Mouse (Mus musculus) intestine, embryonic 15.5 days (tissue): ENCODE data around the gene Kbtbd12. TPM values are rescaled to one million over a fixed set of nuclear protein-coding genes. Genes with fewer than 3 reads are reported as not detected.

Experiments
- ATAC-seq: fragments of 200-750 bp; cut with Nextera tagmentation; 2 replicates; pipeline ENCODE4 v1.8.0; 2017; ENCODE audit warnings: moderate TSS enrichment, moderate library complexity
- H3K27ac ChIP-seq: fragments of 300-500 bp; sonication (generic); 2 replicates; pipeline ENCODE4 v1.5.1; 2015; ENCODE audit warnings: mild to moderate bottlenecking, inconsistent platforms
- H3K27me3 ChIP-seq: fragments of 300-500 bp; sonication (generic); replicated peaks from 2 replicates; pipeline ENCODE4 v1.6.1; 2015; ENCODE audit warnings: inconsistent platforms
- H3K36me3 ChIP-seq: fragments of 300-500 bp; sonication (generic); 2 replicates; pipeline ENCODE4 v1.6.1; 2015; ENCODE audit warnings: inconsistent platforms
- H3K4me1 ChIP-seq: fragments of 300-500 bp; sonication (generic); replicated peaks from 2 replicates; pipeline ENCODE4 v1.6.1; 2015; ENCODE audit warnings: inconsistent platforms
- H3K4me2 ChIP-seq: fragments of 300-500 bp; sonication (generic); replicated peaks from 2 replicates; pipeline ENCODE4 v1.6.1; 2015; ENCODE audit warnings: mild to moderate bottlenecking, inconsistent platforms
- H3K4me3 ChIP-seq: fragments of 300-500 bp; sonication (generic); replicated peaks from 2 replicates; pipeline ENCODE4 v1.5.1; 2015; ENCODE audit warnings: inconsistent platforms
- H3K9ac ChIP-seq: fragments of 300-500 bp; sonication (generic); 2 replicates; pipeline ENCODE4 v1.6.1; 2015; ENCODE audit warnings: inconsistent platforms
- H3K9me3 ChIP-seq: fragments of 300-500 bp; sonication (generic); 2 replicates; pipeline ENCODE4 v1.6.1; 2016; ENCODE audit warnings: inconsistent platforms
- WGBS: fragments of 180-500 bp; shearing (Covaris S2); methylation state at CpG from one replicate; pipeline ENCODE4 v1.1.7; 2015; 5-methylcytosine and 5-hydroxymethylcytosine counted together
- polyA plus RNA-seq: library from polyadenylated mRNA; unstranded; fragments of >200 nt; fragmentation: Nextera tagmentation; extraction: Ambion mirVana; gene quantifications from 2 replicates; pipeline ENCODE4 v1.2.1, GENCODE M21; 2015

The Kbtbd12 gene
- polyA plus RNA-seq, 1 experiment from 2014 or later = 0.46 TPM

GRCm38 (mm10) chr6:88540093-88540755, 97.5 kb downstream of the Kbtbd12 start:
- Histone ChIP-seq H3K4me3 (no peak overlapping the region), H3K9me3 (no peaks in the 10 kb centered on the region), H3K27me3 (peaks cover 7% of the 10 kb centered on the region), H3K4me2 (no peak overlapping the region), H3K36me3 (no peaks in the 10 kb centered on the region), H3K4me1 (no peaks in the 10 kb centered on the region), H3K9ac (no peak overlapping the region), H3K27ac (no peak overlapping the region)
- 74% methylated on average over 2 of the region's 2 CpGs for WGBS
- ATAC-seq = no peak

GRCm38 (mm10) chr6:88530306-88530705, 107.4 kb downstream of the Kbtbd12 start:
- no peak overlapping the region for H3K9ac ChIP-seq
- no peak for ATAC-seq
- H3K27me3 ChIP-seq = 0 out of 2 replicates have a peak, but pooled peaks cover 1% of the 10 kb centered on the region
- no peaks in the 10 kb centered on the region for H3K36me3 ChIP-seq
- no peak overlapping the region for H3K27ac ChIP-seq
- no peak overlapping the region for H3K4me3 ChIP-seq
- no peaks in the 10 kb centered on the region for H3K4me1 ChIP-seq
- no peaks in the 10 kb centered on the region for H3K9me3 ChIP-seq
- no peak overlapping the region for H3K4me2 ChIP-seq

- ATAC-seq = no peak
- H3K4me1 ChIP-seq = 0 out of 2 replicates have a peak, but pooled peaks cover 3% of the 10 kb centered on the region
- H3K36me3 ChIP-seq = no peaks in the 10 kb centered on the region
- no peaks in the 10 kb centered on the region for H3K27me3 ChIP-seq
- no peak overlapping the region for H3K4me3 ChIP-seq
- H3K9ac ChIP-seq = no peak overlapping the region
- no peak overlapping the region for H3K27ac ChIP-seq
- no peaks in the 10 kb centered on the region for H3K9me3 ChIP-seq
- WGBS = 84% methylated on average over 4 of the region's 4 CpGs
- no peak overlapping the region for H3K4me2 ChIP-seq
Measured at GRCm38 (mm10) chr6:88524056-88524455, 113.7 kb downstream of the Kbtbd12 start.

GRCm38 (mm10) chr6:88523451-88523850, 114.3 kb downstream of the Kbtbd12 start:
- H3K27ac ChIP-seq = no peak overlapping the region
- no peaks in the 10 kb centered on the region for H3K36me3 ChIP-seq
- H3K4me2 ChIP-seq = no peak overlapping the region
- H3K9me3 ChIP-seq = no peaks in the 10 kb centered on the region
- H3K4me1 ChIP-seq = 0 out of 2 replicates have a peak, but pooled peaks cover 3% of the 10 kb centered on the region
- no peak overlapping the region for H3K4me3 ChIP-seq
- H3K27me3 ChIP-seq = no peaks in the 10 kb centered on the region
- WGBS = 88% methylated on average over 3 of the region's 3 CpGs
- ATAC-seq = no peak
- no peak overlapping the region for H3K9ac ChIP-seq

- H3K4me1 ChIP-seq = 0 out of 2 replicates have a peak, but pooled peaks cover 3% of the 10 kb centered on the region
- no peak overlapping the region for H3K4me3 ChIP-seq
- no peak overlapping the region for H3K27ac ChIP-seq
- no peaks in the 10 kb centered on the region for H3K9me3 ChIP-seq
- H3K4me2 ChIP-seq = no peak overlapping the region
- H3K9ac ChIP-seq = no peak overlapping the region
- WGBS = 77% methylated on average over 3 of the region's 3 CpGs
- H3K36me3 ChIP-seq = no peaks in the 10 kb centered on the region
- no peaks in the 10 kb centered on the region for H3K27me3 ChIP-seq
- ATAC-seq = no peak
Measured at GRCm38 (mm10) chr6:88523043-88523442, 114.7 kb downstream of the Kbtbd12 start.

GRCm38 (mm10) chr6:88522606-88523005, 115.1 kb downstream of the Kbtbd12 start:
- 59% methylated on average over 3 of the region's 3 CpGs for WGBS
- Histone ChIP-seq H3K27me3 (no peaks in the 10 kb centered on the region), H3K4me1 (0 out of 2 replicates have a peak, but pooled peaks cover 3% of the 10 kb centered on the region)

GRCm38 (mm10) chr6:88521821-88522220, 115.9 kb downstream of the Kbtbd12 start:
- WGBS = 82% methylated on average over 7 of the region's 7 CpGs
- no peak for ATAC-seq
- Histone ChIP-seq H3K4me1 (peaks cover 9% of the 10 kb centered on the region), H3K36me3 (no peaks in the 10 kb centered on the region), H3K9ac (no peak overlapping the region), H3K4me3 (no peak overlapping the region), H3K4me2 (no peak overlapping the region), H3K27ac (no peak overlapping the region), H3K9me3 (no peaks in the 10 kb centered on the region), H3K27me3 (no peaks in the 10 kb centered on the region)

More at GRCm38 (mm10) chr6:88522606-88523005, 115.1 kb downstream of the Kbtbd12 start:
- H3K4me2 ChIP-seq = no peak overlapping the region
- H3K9ac ChIP-seq = no peak overlapping the region
- no peak overlapping the region for H3K27ac ChIP-seq
- no peak for ATAC-seq
- H3K4me3 ChIP-seq = no peak overlapping the region
- no peaks in the 10 kb centered on the region for H3K36me3 ChIP-seq
- H3K9me3 ChIP-seq = no peaks in the 10 kb centered on the region

- Histone ChIP-seq H3K27ac (peak within 1 kb of the TSS; percentile 90), H3K9ac (peak within 1 kb of the TSS; percentile 87), H3K36me3 (peaks cover 22% of the 10 kb centered on the region; the same call in 1 of the 2 replicates), H3K4me3 (peak within 1 kb of the TSS; percentile 72), H3K27me3 (no peaks in the 10 kb centered on the region), H3K9me3 (no peaks in the 10 kb centered on the region), H3K4me2 (peak within 1 kb of the TSS; percentile 66), H3K4me1 (peaks cover 18% of the 10 kb centered on the region)
- peak; percentile 98 for ATAC-seq
- WGBS = under 1% methylated on average over 80 of the region's 80 CpGs
Measured at GRCm38 (mm10) chr6:88518404-88519263, 119.1 kb downstream of the Kbtbd12 start, which contains the start of gene Sec61a1. TSS of gene Sec61a1 (minus strand) at chr6:88518905.

GRCm38 (mm10) chr6:88517701-88518403, 119.9 kb downstream of the Kbtbd12 start:
- peak overlapping the region; percentile 87 for H3K9ac ChIP-seq
- peaks cover 18% of the 10 kb centered on the region for H3K4me1 ChIP-seq
- no peaks in the 10 kb centered on the region for H3K27me3 ChIP-seq
- peak overlapping the region; percentile 82; the same call in 1 of the 2 replicates for H3K27ac ChIP-seq
- peak overlapping the region; percentile 66 for H3K4me2 ChIP-seq
- H3K4me3 ChIP-seq = peak overlapping the region; percentile 72
- no peak for ATAC-seq
- no peaks in the 10 kb centered on the region for H3K9me3 ChIP-seq
- peaks cover 28% of the 10 kb centered on the region for H3K36me3 ChIP-seq
- 8% methylated on average over 18 of the region's 18 CpGs for WGBS

- peak overlapping the region; percentile 87 for H3K9ac ChIP-seq
- H3K9me3 ChIP-seq = no peaks in the 10 kb centered on the region
- WGBS = 59% methylated on average over 5 of the region's 5 CpGs
- peaks cover 18% of the 10 kb centered on the region for H3K4me1 ChIP-seq
- H3K27me3 ChIP-seq = no peaks in the 10 kb centered on the region
- no peak overlapping the region for H3K27ac ChIP-seq
- peak overlapping the region; percentile 66 for H3K4me2 ChIP-seq
- H3K4me3 ChIP-seq = peak overlapping the region; percentile 72
- ATAC-seq = no peak
- H3K36me3 ChIP-seq = peaks cover 36% of the 10 kb centered on the region
Measured at GRCm38 (mm10) chr6:88516667-88517066, 121.1 kb downstream of the Kbtbd12 start.

- 84% methylated on average over 8 of the region's 8 CpGs for WGBS
- Histone ChIP-seq H3K4me2 (no peak overlapping the region), H3K4me1 (peaks cover 18% of the 10 kb centered on the region), H3K36me3 (peaks cover 42% of the 10 kb centered on the region), H3K9ac (no peak overlapping the region), H3K9me3 (no peaks in the 10 kb centered on the region), H3K27me3 (no peaks in the 10 kb centered on the region), H3K4me3 (no peak overlapping the region), H3K27ac (no peak overlapping the region)
- no peak for ATAC-seq
Measured at GRCm38 (mm10) chr6:88515971-88516370, 121.8 kb downstream of the Kbtbd12 start.

GRCm38 (mm10) chr6:88514546-88514945, 123.2 kb downstream of the Kbtbd12 start:
- H3K4me3 ChIP-seq = no peak overlapping the region
- no peak overlapping the region for H3K4me2 ChIP-seq
- no peak overlapping the region for H3K9ac ChIP-seq
- H3K36me3 ChIP-seq = peaks cover 57% of the 10 kb centered on the region
- H3K27ac ChIP-seq = no peak overlapping the region
- H3K9me3 ChIP-seq = no peaks in the 10 kb centered on the region
- peaks cover 16% of the 10 kb centered on the region for H3K4me1 ChIP-seq
- WGBS = 85% methylated on average over 4 of the region's 4 CpGs
- no peaks in the 10 kb centered on the region for H3K27me3 ChIP-seq
- no peak for ATAC-seq
